Mouse (Mus musculus) small intestine, adult 2 months (tissue): ENCODE results near the gene Fnip1. TPM values are rescaled to one million over a fixed set of nuclear protein-coding genes. Genes with fewer than 3 reads are reported as not detected.

Experiments
- H3K27ac ChIP-seq: fragments of 200-500 bp; 2 replicates; pipeline ENCODE4 v1.5.1; 2012; ENCODE audit warnings: low read depth, low read length, control low read depth, inconsistent platforms; ENCODE audit not compliant: insufficient read depth
- H3K27me3 ChIP-seq: fragments of 200-500 bp; 2 replicates; pipeline ENCODE4 v1.6.1; 2012; ENCODE audit warnings: mild to moderate bottlenecking, moderate library complexity, low read length, inconsistent platforms; ENCODE audit not compliant: control insufficient read depth, insufficient read depth
- H3K36me3 ChIP-seq: fragments of 200-500 bp; 2 replicates; pipeline ENCODE4 v1.6.1; 2012; ENCODE audit warnings: mild to moderate bottlenecking, low read length, control low read depth, inconsistent platforms; ENCODE audit not compliant: control insufficient read depth, insufficient read depth
- H3K4me1 ChIP-seq: fragments of 200-500 bp; 2 replicates; pipeline ENCODE4 v1.6.1; 2012; ENCODE audit warnings: low read length, inconsistent platforms, mixed read lengths; ENCODE audit not compliant: control insufficient read depth, insufficient read depth, insufficient read length
- H3K4me3 ChIP-seq: fragments of 200-500 bp; 2 replicates; pipeline ENCODE4 v1.5.1; 2012; ENCODE audit warnings: low read depth, mild to moderate bottlenecking, control low read depth, inconsistent platforms, low read length, moderate library complexity
- CTCF ChIP-seq: fragments of 200-500 bp; IDR thresholded peaks from 2 replicates; pipeline ENCODE4 v1.5.1; 2012; ENCODE audit warnings: low read depth, mild to moderate bottlenecking, control low read depth, inconsistent platforms, low read length, moderate library complexity, mixed read lengths; ENCODE audit not compliant: insufficient replicate concordance, insufficient read length; ENCODE audit errors: extremely low read depth
- POLR2A ChIP-seq: fragments of 200-500 bp; IDR thresholded peaks from 2 replicates; pipeline ENCODE4 v1.6.1; 2012; ENCODE audit warnings: low read depth, mild to moderate bottlenecking, control low read depth, inconsistent platforms, low read length, moderate library complexity
- WGBS: fragments of 180-500 bp; shearing (Covaris S2); methylation state at CpG from one replicate; pipeline ENCODE4 v1.1.7; 2018; 5-methylcytosine and 5-hydroxymethylcytosine counted together
- polyA plus RNA-seq: library from polyadenylated mRNA; depleted of rRNA; stranded (reverse); fragments of >200 nt; gene quantifications from 2 replicates; pipeline ENCODE4 v1.2.3, GENCODE M21; 2012

Fnip1 gene
- polyA plus RNA-seq, 1 experiment: 1.9 TPM

DNA sequence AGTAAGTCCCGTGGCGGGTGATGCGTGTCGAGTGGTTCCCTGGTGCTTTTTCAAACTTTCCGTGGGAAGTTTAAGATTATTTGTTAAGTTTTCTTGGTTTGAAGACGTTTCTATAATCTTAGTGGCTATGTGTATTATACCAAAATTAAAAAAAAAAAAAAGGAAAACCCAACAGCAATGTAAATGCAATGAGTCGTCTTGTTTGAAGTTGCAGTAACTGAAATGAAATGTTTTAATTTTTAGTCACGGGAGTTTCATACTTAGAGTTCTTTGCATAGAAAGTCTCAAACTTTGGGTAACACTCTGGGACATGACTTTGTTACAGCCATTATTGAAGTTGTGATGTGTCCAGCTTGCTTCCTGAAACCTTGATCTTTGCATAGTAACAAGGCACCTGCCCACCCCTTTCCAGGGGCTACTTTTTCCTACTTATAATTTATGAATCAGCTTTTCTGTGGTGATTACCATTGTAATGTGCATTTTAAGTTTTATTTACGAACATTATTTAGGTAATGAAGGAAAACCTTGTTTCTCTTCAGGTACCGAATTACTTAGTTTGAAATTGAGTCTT lies 85.5 kb downstream of the Fnip1 start:
- Histone ChIP-seq H3K4me1 (peaks cover 4% of the 10 kb centered on the region; the same call in 1 of the 2 replicates), H3K27ac (peak overlapping the region; percentile 95), H3K36me3 (no peaks in the 10 kb centered on the region), H3K27me3 (no peaks in the 10 kb centered on the region), H3K4me3 (peak overlapping the region; percentile 96)
- 7% methylated on average over 10 of the region's 10 CpGs for WGBS
- no peak for TF ChIP-seq CTCF
- TF ChIP-seq POLR2A: no peak

DNA sequence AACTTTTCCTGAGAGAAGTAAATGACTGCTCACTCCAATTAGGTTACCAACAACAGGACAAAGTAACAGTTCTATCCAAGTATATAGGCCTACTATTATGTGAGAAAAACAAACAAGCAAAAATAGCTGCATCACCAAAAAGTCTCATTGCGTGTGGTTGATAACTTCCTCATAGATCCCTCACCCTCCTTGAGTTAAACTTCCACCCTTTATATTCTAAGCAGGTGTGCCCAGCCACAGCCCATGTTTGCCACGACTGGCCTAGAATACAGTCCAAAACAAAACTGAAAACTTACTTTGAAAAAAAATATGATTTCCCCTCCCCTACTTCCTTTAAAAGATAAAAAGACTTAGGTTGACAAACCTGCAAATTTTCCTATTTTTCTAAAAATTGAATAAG lies 90.0 kb downstream of the Fnip1 start:
- WGBS: 16% methylated on average over 2 of the region's 2 CpGs
- TF ChIP-seq POLR2A: no peak
- no peak for TF ChIP-seq CTCF

DNA sequence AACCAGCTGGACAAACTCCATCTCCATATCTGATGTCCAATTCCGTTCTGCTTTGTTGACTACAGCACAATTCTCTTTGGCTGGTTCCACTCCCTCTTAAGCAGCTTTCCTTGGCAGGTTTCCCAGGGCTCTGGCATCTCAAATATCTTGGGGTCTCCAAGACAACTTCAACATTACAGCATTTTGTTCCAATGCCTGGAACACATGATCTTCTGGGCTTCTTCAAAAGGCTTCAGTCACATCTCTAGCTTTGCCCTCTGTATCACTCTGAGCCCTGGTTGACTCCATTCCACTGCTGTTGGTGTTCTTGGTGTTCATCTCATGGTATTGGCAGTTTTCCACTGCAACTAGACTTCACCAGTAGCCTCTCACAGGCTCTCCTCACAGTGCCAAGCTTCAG lies 92.4 kb downstream of the Fnip1 start:
- no peak overlapping the region for H3K4me3 ChIP-seq
- TF ChIP-seq CTCF: no peak
- 37% methylated on average over 1 of the region's 1 CpGs for WGBS
- H3K4me1 ChIP-seq: peaks cover 7% of the 10 kb centered on the region; the same call in 1 of the 2 replicates
- no peaks in the 10 kb centered on the region for H3K36me3 ChIP-seq
- no peak overlapping the region for H3K27ac ChIP-seq
- H3K27me3 ChIP-seq: no peaks in the 10 kb centered on the region

More for the DNA sequence above, 90.0 kb downstream of the Fnip1 start:
- Histone ChIP-seq H3K4me1 (peaks cover 9% of the 10 kb centered on the region; the same call in 1 of the 2 replicates), H3K36me3 (no peaks in the 10 kb centered on the region), H3K27me3 (no peaks in the 10 kb centered on the region), H3K27ac (no peak overlapping the region), H3K4me3 (no peak overlapping the region)

- no peak for TF ChIP-seq POLR2A
- TF ChIP-seq CTCF: no peak
Observed at GRCm38 (mm10) chr11:54530916-54531315, 92.9 kb downstream of the Fnip1 start.

DNA sequence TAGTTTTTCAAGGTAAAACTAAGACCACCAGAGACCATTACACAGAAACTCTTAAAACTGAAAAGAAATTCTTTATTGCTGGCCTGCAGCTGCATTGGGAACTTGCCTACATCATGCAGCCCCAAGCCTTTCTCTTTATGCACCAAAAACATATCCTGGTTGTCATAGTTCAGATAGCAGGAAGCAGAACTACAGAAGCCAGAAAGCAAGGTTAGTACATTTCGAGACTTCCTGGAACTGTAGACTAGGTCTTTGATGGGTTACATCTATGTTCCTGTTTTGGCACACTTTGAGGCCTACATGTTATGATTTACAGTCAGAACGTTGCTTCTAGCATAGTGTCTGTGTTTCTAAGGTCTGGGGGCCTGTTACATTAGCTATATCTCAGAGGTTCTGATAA lies 95.8 kb downstream of the Fnip1 start:
- Histone ChIP-seq H3K27ac (no peak overlapping the region), H3K36me3 (no peaks in the 10 kb centered on the region), H3K4me1 (peaks cover 8% of the 10 kb centered on the region; the same call in 1 of the 2 replicates), H3K27me3 (no peaks in the 10 kb centered on the region), H3K4me3 (no peak overlapping the region)
- TF ChIP-seq CTCF (no peak), POLR2A (no peak)
- 53% methylated on average over 2 of the region's 2 CpGs for WGBS

More at GRCm38 (mm10) chr11:54530916-54531315, 92.9 kb downstream of the Fnip1 start:
- Histone ChIP-seq H3K36me3 (no peaks in the 10 kb centered on the region), H3K4me1 (peaks cover 7% of the 10 kb centered on the region; the same call in 1 of the 2 replicates), H3K27me3 (no peaks in the 10 kb centered on the region), H3K27ac (no peak overlapping the region), H3K4me3 (no peak overlapping the region)
- 93% methylated on average over 1 of the region's 1 CpGs for WGBS

- H3K4me3 ChIP-seq: no peak overlapping the region
- TF ChIP-seq CTCF (peak; percentile 78; the same call in 1 of the 2 replicates), POLR2A (no peak)
- H3K27me3 ChIP-seq: no peaks in the 10 kb centered on the region
- 41% methylated on average over 6 of the region's 6 CpGs for WGBS
- no peaks in the 10 kb centered on the region for H3K36me3 ChIP-seq
- H3K27ac ChIP-seq: no peak overlapping the region
- peaks cover 8% of the 10 kb centered on the region; the same call in 1 of the 2 replicates for H3K4me1 ChIP-seq
Observed at GRCm38 (mm10) chr11:54534871-54535270, 96.9 kb downstream of the Fnip1 start.

DNA sequence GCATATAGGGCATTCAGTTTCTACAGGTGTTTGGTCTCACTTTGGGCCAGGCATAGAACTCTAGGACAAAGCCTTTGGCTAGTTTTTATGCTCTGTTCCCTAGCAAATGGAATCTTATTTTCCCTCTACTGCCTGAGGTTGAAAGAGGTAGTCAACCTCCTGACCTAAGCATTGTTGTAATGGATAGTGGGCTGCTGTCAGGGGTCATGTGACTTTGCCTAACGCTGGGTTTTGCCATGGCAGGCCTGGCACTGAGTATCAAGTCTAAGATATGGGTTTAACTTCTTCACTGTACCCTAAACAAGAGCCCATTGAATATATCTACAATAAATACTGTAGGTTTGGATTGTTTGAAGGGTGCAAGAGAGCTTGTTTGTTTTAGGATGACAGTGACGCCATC lies 101.0 kb downstream of the Fnip1 start:
- WGBS: 71% methylated on average over 2 of the region's 2 CpGs
- no peaks in the 10 kb centered on the region for H3K36me3 ChIP-seq
- no peaks in the 10 kb centered on the region for H3K27me3 ChIP-seq
- TF ChIP-seq POLR2A (no peak), CTCF (no peak)
- H3K4me3 ChIP-seq: no peak overlapping the region
- H3K27ac ChIP-seq: no peak overlapping the region
- H3K4me1 ChIP-seq: peaks cover 3% of the 10 kb centered on the region; the same call in 1 of the 2 replicates
